Mouse (Mus musculus): ENCODE results near the gene Snx4.

DNA sequence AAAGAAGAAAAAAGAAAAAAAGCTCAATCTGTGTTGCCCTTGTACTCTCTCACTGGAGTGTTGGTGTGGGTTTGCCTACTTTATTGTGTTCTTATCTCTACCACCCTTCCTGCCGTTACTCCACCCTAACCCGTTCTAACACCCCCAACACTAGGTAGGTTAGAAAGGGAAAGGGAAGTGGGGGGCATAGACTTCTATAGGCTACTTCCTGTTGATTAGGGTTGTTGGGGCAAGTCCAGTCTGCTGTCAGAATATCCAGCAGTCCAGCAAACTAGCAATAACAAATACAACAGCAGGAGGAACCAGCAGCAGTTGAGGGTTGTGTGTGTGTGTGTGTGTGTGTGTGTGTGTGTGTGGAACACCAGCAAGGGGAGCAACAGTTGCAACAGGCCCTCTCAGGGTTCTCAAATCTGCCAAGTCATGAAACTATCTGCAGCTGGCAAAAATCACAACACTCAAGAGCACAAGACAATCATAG is 10.4 kb downstream of the Snx4 start:
- TF ChIP-seq GATA1 (IDR thresholded peaks at IDR 0.05; ENCODE audit: borderline replicate concordance, low read length) (peak; percentile 42; the same call in 1 of the 3 replicates), FLI1 (IDR thresholded peaks at IDR 0.05; ENCODE audit: low read length) (no peak)
